Mouse (Mus musculus): ENCODE measurements around the gene Pnpla8. TPM values are rescaled to one million over a fixed set of nuclear protein-coding genes. Genes with fewer than 3 reads are reported as not detected.
"Not testable (repeated sequence)": the region's sequence is repeated elsewhere in the genome, so short reads cannot be mapped to it uniquely, and the experiment has no call there.

Pnpla8 gene
- total and polyA plus RNA-seq, 2 experiments from 2014 or later = 62.7 to 107 TPM

DNA sequence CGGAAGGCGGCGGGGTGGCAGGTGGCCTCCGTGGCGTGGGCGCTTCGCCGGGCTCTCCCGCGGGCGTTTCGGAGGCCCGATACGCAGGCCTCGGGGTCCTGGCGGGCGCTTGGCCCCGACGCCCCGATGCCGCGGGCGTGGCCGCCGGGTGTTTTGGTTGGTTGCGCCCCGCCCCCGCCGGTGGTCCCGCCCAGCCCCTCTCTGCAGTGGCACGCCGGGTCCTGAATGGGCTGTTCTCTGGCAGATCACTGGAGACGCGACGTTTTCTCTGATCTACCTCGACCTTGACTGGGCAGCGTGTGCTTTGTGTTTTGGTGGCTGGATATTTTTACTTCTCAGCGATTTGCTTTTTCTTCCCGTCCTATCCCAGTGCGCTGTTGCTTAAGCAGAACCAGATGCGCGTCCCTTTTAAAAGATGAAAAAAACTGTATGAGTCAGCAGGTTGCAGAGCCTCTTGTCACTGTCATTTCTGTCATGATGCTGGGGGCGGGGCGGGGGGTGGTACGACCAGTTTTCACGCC lies 48.2 kb downstream of the Pnpla8 start:
- peak overlapping the region; percentile 88 for H3K4me3 ChIP-seq (ENCODE audit: low read length)
- peak; percentile 89 for DNase-seq (ENCODE audit: low spot score)
- 0 out of 2 replicates have a peak, but pooled peaks cover 4% of the 10 kb centered on the region for H3K4me1 ChIP-seq (ENCODE audit: insufficient read depth, low read length)
- no peaks in the 10 kb centered on the region for H3K9me3 ChIP-seq (ENCODE audit: low read length)
- TF ChIP-seq CTCF (IDR thresholded peaks at IDR 0.05; ENCODE audit: low read depth) = no peak
- no peaks in the 10 kb centered on the region for H3K36me3 ChIP-seq (ENCODE audit: insufficient read depth, low read length)
- no peaks in the 10 kb centered on the region for H3K27me3 ChIP-seq (ENCODE audit: insufficient read depth, low read length)
- peak overlapping the region; percentile 98 for H3K27ac ChIP-seq
- peak overlapping the region; percentile 93 for H3K9ac ChIP-seq (replicated peaks; ENCODE audit: low read length)
- peak; percentile 94 for ATAC-seq
- H3K4me2 ChIP-seq (ENCODE audit: low read depth, low read length) = peak overlapping the region; percentile 89
- 0% methylated on average over 34 of the region's 46 CpGs for WGBS

DNA sequence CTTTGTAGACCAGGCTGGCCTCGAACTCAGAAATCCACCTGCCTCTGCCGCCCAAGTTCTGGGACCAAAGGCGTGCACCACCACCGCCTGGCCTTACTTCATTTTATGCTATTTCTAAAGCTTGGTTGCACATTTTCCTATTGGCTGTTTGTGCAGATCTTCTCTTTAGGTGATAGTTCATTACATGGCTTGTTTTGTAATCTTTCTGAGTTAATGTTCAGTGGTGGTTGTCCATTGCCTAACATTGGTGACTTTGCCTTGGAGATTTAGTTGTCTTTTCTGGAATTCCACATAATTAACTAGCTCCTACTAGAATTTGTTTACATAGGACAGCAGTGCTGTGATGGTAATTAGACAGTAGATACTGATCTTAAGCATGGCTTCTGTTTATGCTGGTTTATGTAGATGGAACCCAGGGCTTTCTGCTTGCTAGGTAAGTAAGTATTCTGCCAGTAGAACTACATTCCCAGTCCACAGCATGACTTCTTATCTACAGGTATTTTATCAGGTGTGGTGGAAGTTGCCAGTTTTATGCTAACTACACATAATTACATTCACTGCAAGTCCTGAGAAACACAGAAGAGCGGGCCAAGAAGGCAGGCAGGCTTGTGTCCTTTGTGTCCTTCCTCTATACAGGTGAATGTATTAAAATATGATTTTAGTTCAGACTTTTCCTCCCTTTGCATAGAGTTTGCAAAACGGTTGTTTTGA lies 53.1 kb downstream of the Pnpla8 start:
- 96% methylated on average over 6 of the region's 6 CpGs for WGBS

GRCm38 (mm10) chr12:44280147-44280546 lies 59.0 kb downstream of the Pnpla8 start:
- DNase-seq (ENCODE audit: low spot score); H3K9me3 ChIP-seq (ENCODE audit: low read length); H3K4me1 ChIP-seq (ENCODE audit: insufficient read depth, low read length); H3K9ac ChIP-seq (replicated peaks; ENCODE audit: low read length); H3K27ac ChIP-seq; H3K4me3 ChIP-seq (ENCODE audit: low read length); ATAC-seq; H3K4me2 ChIP-seq (ENCODE audit: low read depth, low read length); H3K27me3 ChIP-seq (ENCODE audit: insufficient read depth, low read length); H3K36me3 ChIP-seq (ENCODE audit: insufficient read depth, low read length): not testable (repeated sequence)
- WGBS = 85% methylated on average over 2 of the region's 2 CpGs

More for the DNA sequence above, 53.1 kb downstream of the Pnpla8 start:
- Histone ChIP-seq H3K9me3 (ENCODE audit: low read length) (no peaks in the 10 kb centered on the region), H3K36me3 (ENCODE audit: insufficient read depth, low read length) (no peaks in the 10 kb centered on the region), H3K9ac (replicated peaks; ENCODE audit: low read length) (no peak overlapping the region), H3K4me3 (ENCODE audit: low read length) (no peak overlapping the region), H3K27me3 (ENCODE audit: insufficient read depth, low read length) (no peaks in the 10 kb centered on the region), H3K27ac (no peak overlapping the region), H3K4me2 (ENCODE audit: low read depth, low read length) (no peak overlapping the region), H3K4me1 (ENCODE audit: insufficient read depth, low read length) (0 out of 2 replicates have a peak, but pooled peaks cover 4% of the 10 kb centered on the region)
- DNase-seq (ENCODE audit: low spot score) = no peak
- no peak for TF ChIP-seq CTCF (IDR thresholded peaks at IDR 0.05; ENCODE audit: low read depth)
- no peak for ATAC-seq

- ATAC-seq (no peak), DNase-seq (ENCODE audit: low spot score) (no peak)
- H3K27me3 ChIP-seq (ENCODE audit: insufficient read depth, low read length) = no peaks in the 10 kb centered on the region
- no peaks in the 10 kb centered on the region for H3K4me1 ChIP-seq (ENCODE audit: insufficient read depth, low read length)
- no peak for TF ChIP-seq CTCF (IDR thresholded peaks at IDR 0.05; ENCODE audit: low read depth)
- no peak overlapping the region for H3K4me3 ChIP-seq (ENCODE audit: low read length)
- H3K27ac ChIP-seq = no peak overlapping the region
- H3K9ac ChIP-seq (replicated peaks; ENCODE audit: low read length) = no peak overlapping the region
- H3K4me2 ChIP-seq (ENCODE audit: low read depth, low read length) = no peak overlapping the region
- H3K36me3 ChIP-seq (ENCODE audit: insufficient read depth, low read length) = peaks cover 11% of the 10 kb centered on the region; the same call in 1 of the 2 replicates
- no peaks in the 10 kb centered on the region for H3K9me3 ChIP-seq (ENCODE audit: low read length)
- WGBS = 89% methylated on average over 3 of the region's 3 CpGs
Measured at GRCm38 (mm10) chr12:44281534-44281933, 60.4 kb downstream of the Pnpla8 start.

DNA sequence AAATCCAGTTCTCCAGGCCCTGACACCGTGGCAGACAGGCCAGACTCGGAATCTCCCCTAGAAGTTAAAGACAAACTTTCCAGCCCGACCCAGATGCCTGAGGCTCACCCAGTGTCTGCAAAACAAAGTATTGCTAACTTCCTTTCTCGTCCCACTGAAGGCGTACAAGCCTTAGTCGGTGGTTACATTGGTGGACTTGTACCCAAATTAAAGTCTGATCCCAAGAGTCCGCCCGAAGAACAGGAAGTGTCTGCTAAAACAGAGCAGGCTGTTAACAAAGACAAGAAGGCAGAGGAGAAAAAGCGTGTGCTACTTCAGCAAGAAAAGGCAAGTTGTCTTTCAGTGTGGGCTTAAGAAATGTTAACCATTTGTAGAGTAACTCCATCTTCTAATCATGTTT lies 62.2 kb downstream of the Pnpla8 start:
- WGBS = 72% methylated on average over 9 of the region's 9 CpGs
- ATAC-seq (no peak), DNase-seq (ENCODE audit: low spot score) (no peak)
- Histone ChIP-seq H3K36me3 (ENCODE audit: insufficient read depth, low read length) (peaks cover 11% of the 10 kb centered on the region; the same call in 1 of the 2 replicates), H3K27ac (no peak overlapping the region), H3K9me3 (ENCODE audit: low read length) (no peaks in the 10 kb centered on the region), H3K27me3 (ENCODE audit: insufficient read depth, low read length) (no peaks in the 10 kb centered on the region), H3K9ac (replicated peaks; ENCODE audit: low read length) (no peak overlapping the region), H3K4me1 (ENCODE audit: insufficient read depth, low read length) (no peaks in the 10 kb centered on the region), H3K4me2 (ENCODE audit: low read depth, low read length) (no peak overlapping the region), H3K4me3 (ENCODE audit: low read length) (no peak overlapping the region)
- no peak for TF ChIP-seq CTCF (IDR thresholded peaks at IDR 0.05; ENCODE audit: low read depth)

DNA sequence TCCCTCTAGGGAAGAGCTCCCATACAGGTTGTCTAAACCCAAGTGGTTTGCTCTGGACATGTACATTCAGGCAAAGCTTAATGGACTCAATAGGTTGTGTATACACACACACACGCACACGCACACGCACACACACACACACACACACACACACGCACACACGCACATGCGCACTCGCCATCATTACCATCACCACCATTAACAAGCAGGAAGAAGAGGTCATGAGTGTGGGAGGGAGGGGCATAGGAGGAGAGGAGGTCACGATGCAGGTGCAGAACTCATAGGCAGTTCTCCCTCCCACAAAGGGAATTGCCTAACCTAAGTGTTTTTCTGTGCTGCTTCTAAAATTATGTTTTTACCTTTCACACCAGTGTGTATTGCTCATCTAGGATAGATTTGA lies 65.8 kb downstream of the Pnpla8 start:
- no peak for ATAC-seq
- H3K27ac ChIP-seq = no peak overlapping the region
- H3K9me3 ChIP-seq (ENCODE audit: low read length) = no peaks in the 10 kb centered on the region
- DNase-seq (ENCODE audit: low spot score) = no peak
- TF ChIP-seq CTCF (IDR thresholded peaks at IDR 0.05; ENCODE audit: low read depth) = no peak
- no peak overlapping the region for H3K4me2 ChIP-seq (ENCODE audit: low read depth, low read length)
- H3K36me3 ChIP-seq (ENCODE audit: insufficient read depth, low read length) = peaks cover 18% of the 10 kb centered on the region
- no peaks in the 10 kb centered on the region for H3K4me1 ChIP-seq (ENCODE audit: insufficient read depth, low read length)
- H3K9ac ChIP-seq (replicated peaks; ENCODE audit: low read length) = no peak overlapping the region
- 86% methylated on average over 8 of the region's 8 CpGs for WGBS
- H3K27me3 ChIP-seq (ENCODE audit: insufficient read depth, low read length) = no peaks in the 10 kb centered on the region
- no peak overlapping the region for H3K4me3 ChIP-seq (ENCODE audit: low read length)

- Histone ChIP-seq H3K9ac (replicated peaks; ENCODE audit: low read length) (no peak overlapping the region), H3K4me2 (ENCODE audit: low read depth, low read length) (no peak overlapping the region), H3K4me1 (ENCODE audit: insufficient read depth, low read length) (no peaks in the 10 kb centered on the region), H3K4me3 (ENCODE audit: low read length) (no peak overlapping the region), H3K27me3 (ENCODE audit: insufficient read depth, low read length) (no peaks in the 10 kb centered on the region), H3K27ac (no peak overlapping the region), H3K9me3 (ENCODE audit: low read length) (no peaks in the 10 kb centered on the region), H3K36me3 (ENCODE audit: insufficient read depth, low read length) (peaks cover 6% of the 10 kb centered on the region)
- DNase-seq (ENCODE audit: low spot score) = peak; percentile 88
- peak; percentile 59; the same call in 1 of the 2 replicates for ATAC-seq
- peak; percentile 82 for TF ChIP-seq CTCF (IDR thresholded peaks at IDR 0.05; ENCODE audit: low read depth)
Measured at GRCm38 (mm10) chr12:44292281-44292680, 71.1 kb downstream of the Pnpla8 start.

Measured in hindbrain, postnatal 0 days (tissue).